Mouse (Mus musculus) thymus, adult 2 months (tissue): ENCODE data around the gene Glb1l2. TPM values are rescaled to one million over a fixed set of nuclear protein-coding genes. Genes with fewer than 3 reads are reported as not detected.

ENCODE experiments used
- DNase-seq: peaks from one replicate; pipeline ENCODE4 v3.0.0; 2021
- H3K27ac ChIP-seq: fragments of 200-500 bp; 2 replicates; pipeline ENCODE4 v1.5.1; 2012; ENCODE audit warnings: low read length, control low read depth; ENCODE audit not compliant: control insufficient read depth, insufficient read depth
- H3K27me3 ChIP-seq: fragments of 200-500 bp; 2 replicates; pipeline ENCODE4 v1.6.1; 2012; ENCODE audit warnings: mild to moderate bottlenecking, low read length, moderate library complexity, mixed read lengths; ENCODE audit not compliant: control insufficient read depth, insufficient read depth
- H3K36me3 ChIP-seq: fragments of 200-500 bp; 2 replicates; pipeline ENCODE4 v1.6.1; 2012; ENCODE audit warnings: mild to moderate bottlenecking, low read length, moderate library complexity; ENCODE audit not compliant: control insufficient read depth, insufficient read depth
- H3K4me1 ChIP-seq: fragments of 200-500 bp; replicated peaks from 2 replicates; pipeline ENCODE4 v1.6.1; 2012; ENCODE audit warnings: low read length; ENCODE audit not compliant: control insufficient read depth, insufficient read depth
- H3K4me3 ChIP-seq: fragments of 200-500 bp; 2 replicates; pipeline ENCODE4 v1.5.1; 2012; ENCODE audit warnings: mild to moderate bottlenecking, low read length, control low read depth, moderate library complexity; ENCODE audit not compliant: control insufficient read depth, insufficient read depth
- CTCF ChIP-seq: fragments of 200-500 bp; IDR thresholded peaks from 2 replicates; pipeline ENCODE4 v1.5.1; 2012; ENCODE audit warnings: mild to moderate bottlenecking, control low read depth, low read length, moderate library complexity, borderline replicate concordance; ENCODE audit not compliant: control insufficient read depth, poor library complexity, insufficient read depth; ENCODE audit errors: extremely low read depth
- POLR2A ChIP-seq: fragments of 200-500 bp; IDR thresholded peaks from 2 replicates; pipeline ENCODE4 v1.6.1; 2012; ENCODE audit warnings: mild to moderate bottlenecking, low read length, control low read depth, moderate library complexity; ENCODE audit not compliant: control insufficient read depth, poor library complexity, insufficient read depth; ENCODE audit errors: extremely low read depth
- WGBS: fragments of 180-500 bp; shearing (Covaris S2); methylation state at CpG from one replicate; pipeline ENCODE4 v1.1.7; 2018; 5-methylcytosine and 5-hydroxymethylcytosine counted together
- polyA plus RNA-seq: library from polyadenylated mRNA; depleted of rRNA; stranded (reverse); fragments of >200 nt; gene quantifications from 2 replicates; pipeline ENCODE4 v1.2.3, GENCODE M21; 2012

Glb1l2 gene
- polyA plus RNA-seq, 1 experiment = 3.9 TPM

DNA sequence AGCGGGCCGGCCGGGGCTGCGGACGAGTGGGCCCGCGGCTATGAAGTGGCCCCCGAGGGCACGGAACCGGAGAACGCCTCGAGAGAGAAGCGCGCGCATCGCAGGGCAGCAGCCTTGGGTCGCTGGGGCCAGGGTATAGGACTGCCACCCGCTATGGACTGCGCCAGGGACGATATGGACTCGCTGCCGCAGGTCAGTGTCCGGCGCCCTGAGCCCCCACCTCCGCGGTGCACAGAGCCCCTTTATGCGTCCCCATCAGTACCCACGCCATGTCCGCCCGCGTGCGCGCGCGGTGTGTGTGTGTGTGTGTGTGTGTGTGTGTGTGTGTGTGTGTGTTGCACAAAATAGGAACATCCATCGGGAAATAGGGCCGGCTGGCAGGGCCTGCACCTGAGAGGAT lies 72.3 kb downstream of the Glb1l2 start:
- Histone ChIP-seq H3K4me3 (no peak overlapping the region), H3K27me3 (no peaks in the 10 kb centered on the region; the same call in 1 of the 2 replicates), H3K4me1 (no peaks in the 10 kb centered on the region), H3K27ac (no peak overlapping the region), H3K36me3 (no peaks in the 10 kb centered on the region)
- no peak for DNase-seq
- 9% methylated on average over 36 of the region's 37 CpGs for WGBS
- TF ChIP-seq POLR2A (no peak), CTCF (no peak)

DNA sequence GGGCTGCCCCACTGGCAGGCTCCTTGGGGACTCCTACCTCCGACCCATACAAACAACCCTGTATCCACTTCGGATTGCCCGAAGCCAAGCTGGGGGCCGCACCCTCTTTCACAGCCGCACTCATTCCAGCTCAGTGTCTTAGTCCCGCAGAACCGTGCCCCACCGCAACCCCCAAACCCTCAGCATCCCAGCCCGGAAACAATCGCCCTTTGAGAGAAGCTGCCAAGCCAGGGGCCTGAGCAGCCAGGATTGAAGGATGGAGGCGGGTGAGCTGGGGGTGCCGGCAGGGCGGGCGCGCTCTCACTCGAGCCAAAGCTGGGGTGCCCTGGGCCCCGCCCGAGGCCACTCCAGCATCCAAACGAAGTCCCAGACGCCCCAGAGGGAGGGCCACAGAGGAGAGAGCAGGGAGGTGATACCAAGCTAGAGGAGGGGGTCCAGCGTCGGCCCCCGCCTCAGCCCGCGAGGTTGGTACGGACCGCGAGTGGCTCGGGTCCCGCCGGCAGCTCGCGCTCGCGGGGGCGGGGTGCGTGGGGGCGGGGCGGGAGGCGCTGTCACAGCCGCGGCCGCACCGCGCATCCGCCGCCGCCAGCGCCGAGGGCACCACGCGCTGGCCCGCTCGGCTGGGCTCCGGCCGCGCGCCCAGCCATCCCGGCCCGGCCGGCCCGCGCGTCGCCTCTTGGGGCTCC lies 72.9 kb downstream of the Glb1l2 start, which contains the start of gene B3gat1:
Gene B3gat1, plus strand, starts transcription at position 523 of the 686 bp plus-strand sequence.
- Histone ChIP-seq H3K36me3 (no peaks in the 10 kb centered on the region), H3K4me1 (no peaks in the 10 kb centered on the region), H3K27ac (no peak within 1 kb of the TSS), H3K27me3 (no peaks in the 10 kb centered on the region; the same call in 1 of the 2 replicates), H3K4me3 (no peak within 1 kb of the TSS)
- no peak for DNase-seq
- TF ChIP-seq POLR2A (no peak), CTCF (no peak)
- WGBS = 13% methylated on average over 64 of the region's 65 CpGs

DNA sequence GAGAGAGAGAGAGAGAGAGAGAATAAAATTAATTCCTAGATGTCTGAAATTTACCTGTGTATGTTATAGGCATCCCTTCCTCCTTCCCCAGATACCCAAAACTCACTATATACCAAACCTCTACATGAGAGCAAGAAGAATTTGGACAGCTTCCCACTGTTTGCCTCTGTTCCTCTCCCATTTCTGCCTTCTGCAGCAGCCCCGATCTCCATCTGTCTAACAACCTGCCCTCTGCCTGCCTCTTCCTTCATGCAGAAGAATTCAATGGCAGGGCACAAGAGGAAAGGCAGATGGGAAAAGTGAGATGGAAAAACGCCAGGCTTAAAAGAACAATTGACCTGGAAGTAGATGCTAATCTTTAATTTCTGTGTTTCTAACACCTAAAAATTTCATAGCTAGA lies 77.7 kb downstream of the Glb1l2 start:
- WGBS = 77% methylated on average over 2 of the region's 2 CpGs
- Histone ChIP-seq H3K27me3 (no peaks in the 10 kb centered on the region; the same call in 1 of the 2 replicates), H3K27ac (no peak overlapping the region), H3K4me3 (no peak overlapping the region), H3K36me3 (no peaks in the 10 kb centered on the region), H3K4me1 (no peaks in the 10 kb centered on the region)
- TF ChIP-seq POLR2A (no peak), CTCF (no peak)
- DNase-seq = no peak

DNA sequence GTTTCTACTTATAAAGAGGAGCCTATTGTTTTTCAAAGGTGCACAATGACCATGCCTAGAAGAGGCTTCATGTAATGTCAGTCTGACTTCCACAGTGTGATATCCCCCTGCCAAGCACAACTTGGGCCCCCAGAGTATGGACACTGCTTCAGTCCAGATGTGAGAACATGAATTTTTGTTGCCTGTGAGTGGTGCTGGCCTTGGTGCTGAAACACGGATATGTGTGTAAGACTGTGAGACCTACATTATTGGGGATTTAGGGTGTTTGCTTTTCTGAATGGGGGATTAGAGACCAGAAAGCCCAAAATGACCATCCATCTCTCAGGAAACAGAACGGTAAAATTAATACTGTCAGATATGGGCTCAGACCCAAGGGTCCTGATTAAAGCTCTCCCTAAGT lies 78.8 kb downstream of the Glb1l2 start:
- no peak for DNase-seq

DNA sequence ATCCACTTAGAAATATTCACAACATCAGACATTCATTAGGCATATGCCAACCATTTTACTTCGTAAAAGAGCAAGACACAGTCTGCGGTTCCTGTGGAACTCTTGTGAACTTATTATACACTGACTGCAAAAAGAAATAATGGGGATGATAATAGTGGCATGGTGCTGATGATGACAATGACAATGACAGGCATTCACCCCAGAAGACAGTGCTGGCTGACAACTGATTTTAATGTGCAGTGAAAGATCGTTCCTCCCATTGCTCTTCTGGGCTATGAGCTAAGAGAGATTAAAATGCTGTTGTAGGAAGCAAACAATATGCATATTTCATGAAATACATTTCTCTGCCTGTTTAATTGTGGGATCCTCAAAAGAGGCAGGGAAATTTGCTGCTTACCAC lies 80.6 kb downstream of the Glb1l2 start:
- TF ChIP-seq POLR2A (no peak), CTCF (no peak)

More for the DNA sequence above, 78.8 kb downstream of the Glb1l2 start:
- TF ChIP-seq CTCF = no peak
- no peak for TF ChIP-seq POLR2A
- Histone ChIP-seq H3K27me3 (no peaks in the 10 kb centered on the region), H3K4me3 (no peak overlapping the region), H3K36me3 (no peaks in the 10 kb centered on the region), H3K27ac (no peak overlapping the region), H3K4me1 (no peaks in the 10 kb centered on the region)
- whole genome bisulfite sequencing = 65% methylated on average over 2 of the region's 2 CpGs

DNA sequence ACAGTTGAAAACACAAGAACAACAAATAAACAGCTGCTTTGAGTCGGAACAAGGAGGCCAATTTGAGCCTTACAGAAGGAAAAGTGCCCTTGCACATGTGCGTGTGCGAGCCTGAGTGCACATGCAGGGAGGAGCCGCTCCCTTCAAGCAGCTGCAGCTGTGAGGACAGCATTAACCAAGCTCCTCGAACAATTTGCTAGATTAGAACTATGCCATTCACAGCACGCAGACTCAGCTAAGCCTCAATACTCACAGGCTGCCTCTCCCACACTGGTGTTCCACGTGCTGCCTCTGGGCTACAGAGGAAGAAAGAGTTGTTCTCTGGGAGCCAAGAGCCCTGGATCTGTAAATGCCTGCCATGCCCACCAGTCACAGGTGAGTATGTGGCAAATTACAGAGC lies 84.5 kb downstream of the Glb1l2 start:
- TF ChIP-seq POLR2A (no peak), CTCF (no peak)
- Histone ChIP-seq H3K4me1 (no peaks in the 10 kb centered on the region), H3K36me3 (no peaks in the 10 kb centered on the region), H3K27me3 (no peaks in the 10 kb centered on the region), H3K27ac (no peak overlapping the region), H3K4me3 (no peak overlapping the region)
- 79% methylated on average over 7 of the region's 7 CpGs for WGBS
- DNase-seq = no peak

More for the DNA sequence above, 80.6 kb downstream of the Glb1l2 start:
- Histone ChIP-seq H3K4me3 (no peak overlapping the region), H3K36me3 (no peaks in the 10 kb centered on the region), H3K27ac (no peak overlapping the region), H3K4me1 (no peaks in the 10 kb centered on the region), H3K27me3 (no peaks in the 10 kb centered on the region)
- WGBS = 92% methylated on average over 3 of the region's 3 CpGs
- no peak for DNase-seq
